Mouse (Mus musculus) heart, postnatal 0 days (tissue): ENCODE data around the gene Alg1.

Experiments used
- CTCF ChIP-seq: IDR thresholded peaks from 2 replicates; pipeline ENCODE4 v1.5.1; 2016; ENCODE audit warnings: antibody characterized with exemption, control low read depth, low read depth
- EP300 ChIP-seq: IDR thresholded peaks from 2 replicates; pipeline ENCODE4 v1.6.1; 2016; ENCODE audit warnings: antibody characterized with exemption, low read depth

DNA sequence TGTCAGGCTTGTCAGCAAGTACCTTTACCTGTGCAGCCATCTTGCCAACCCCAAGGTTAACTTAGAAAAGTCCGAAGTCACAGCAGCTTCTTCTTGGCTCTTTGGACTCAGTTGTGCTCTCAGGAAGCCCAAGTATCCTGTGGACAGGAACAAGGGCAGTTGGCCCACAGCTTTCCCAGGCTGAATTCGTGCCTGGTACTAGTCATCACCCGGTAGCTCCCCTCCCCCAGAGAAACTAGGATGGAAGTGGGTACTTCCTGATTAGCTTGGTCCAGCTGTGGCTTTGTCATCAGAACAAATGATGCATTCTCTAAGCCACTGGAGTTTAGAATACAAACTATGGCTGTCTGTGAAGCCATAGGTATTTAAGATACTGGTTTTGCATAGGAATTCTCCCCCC is 52.0 kb downstream of the Alg1 start:
- TF ChIP-seq EP300 (no peak), CTCF (no peak)
